Mouse (Mus musculus) MEL (cell line): ENCODE measurements at regions not wholly inside any gene's neighbourhood (a gene's known extent, or its start where the extent isn't known, plus 50 kb on each side); places are given as distances from the start of the nearest gene placed in this dataset.

Experiments
- DNase-seq: peaks from one replicate; pipeline ENCODE4 v3.0.0; 2011; ENCODE audit warnings: low read depth, low spot score
- H3K27ac ChIP-seq: 2 replicates; pipeline ENCODE4 v1.5.1; 2012; ENCODE audit warnings: low read depth, mild to moderate bottlenecking, control low read depth, low read length, moderate library complexity; ENCODE audit not compliant: control insufficient read depth
- H3K27me3 ChIP-seq, 2 experiments: fragments of 150-350 bp in 1 of 2; sonication (generic) in 1 of 2; 2 replicates each; pipeline ENCODE4 v1.6.1; 2012; ENCODE audit warnings: low read length in 2 of 2, mild to moderate bottlenecking in 2 of 2, improper control_type of control experiment in 1 of 2, moderate library complexity in 1 of 2; ENCODE audit not compliant: insufficient read depth in 2 of 2, control insufficient read depth in 1 of 2
- H3K36me3 ChIP-seq, 2 experiments: 2 replicates each; pipeline ENCODE4 v1.6.1; 2012 to 2014; ENCODE audit warnings: low read length in 2 of 2, improper control_type of control experiment in 1 of 2, inconsistent platforms in 1 of 2, mild to moderate bottlenecking in 1 of 2; ENCODE audit not compliant: insufficient read depth in 2 of 2, control insufficient read depth in 1 of 2
- H3K4me1 ChIP-seq, 2 experiments: fragments of 150-350 bp in 1 of 2; sonication (generic) in 1 of 2; 2 replicates each; pipeline ENCODE4 v1.6.1; 2012; ENCODE audit warnings: low read length in 2 of 2, improper control_type of control experiment in 1 of 2, mild to moderate bottlenecking in 1 of 2; ENCODE audit not compliant: insufficient read depth in 2 of 2, control insufficient read depth in 1 of 2
- H3K4me3 ChIP-seq, 2 experiments: fragments of 150-350 bp in 1 of 2; sonication (generic) in 1 of 2; 2 replicates each; pipeline ENCODE4 v1.5.1; 2012; ENCODE audit warnings: low read depth in 2 of 2, low read length in 2 of 2, mild to moderate bottlenecking in 2 of 2, moderate library complexity in 2 of 2, control low read depth in 1 of 2, improper control_type of control experiment in 1 of 2; ENCODE audit not compliant: control insufficient read depth in 1 of 2, insufficient read depth in 1 of 2
- H3K79me2 ChIP-seq: 2 replicates; pipeline ENCODE4 v1.6.1; 2012; ENCODE audit warnings: mild to moderate bottlenecking, low read length, moderate library complexity; ENCODE audit not compliant: control insufficient read depth, poor library complexity, insufficient read depth
- H3K9ac ChIP-seq: 2 replicates; pipeline ENCODE4 v1.6.1; 2012; ENCODE audit warnings: low read depth, mild to moderate bottlenecking, control low read depth, low read length, moderate library complexity; ENCODE audit not compliant: control insufficient read depth, poor library complexity, severe bottlenecking
- H3K9me3 ChIP-seq: fragments of 150-350 bp; sonication (generic); replicated peaks from 2 replicates; pipeline ENCODE4 v1.6.1; 2012; ENCODE audit warnings: mild to moderate bottlenecking, low read length, improper control_type of control experiment, moderate library complexity; ENCODE audit not compliant: insufficient read depth
- CHD1 ChIP-seq: IDR thresholded peaks from 2 replicates; pipeline ENCODE4 v1.6.1; 2012; ENCODE audit warnings: low read depth, mild to moderate bottlenecking, inconsistent platforms, low read length, improper control_type of control experiment
- CHD2 ChIP-seq: IDR thresholded peaks from 2 replicates; pipeline ENCODE4 v1.6.1; 2011; ENCODE audit warnings: low read length, improper control_type of control experiment
- E2F4 ChIP-seq: IDR thresholded peaks from 2 replicates; pipeline ENCODE4 v1.6.1; 2011; ENCODE audit warnings: low read depth, low read length, improper control_type of control experiment, borderline replicate concordance
- HCFC1 ChIP-seq: IDR thresholded peaks from 2 replicates; pipeline ENCODE4 v1.6.1; 2012; ENCODE audit warnings: low read depth, mild to moderate bottlenecking, inconsistent platforms, low read length, improper control_type of control experiment, moderate library complexity
- JUND ChIP-seq: IDR thresholded peaks from 2 replicates; pipeline ENCODE4 v1.6.1; 2011; ENCODE audit warnings: low read depth, mild to moderate bottlenecking, improper control_type of control experiment, low read length
- MAZ ChIP-seq: IDR thresholded peaks from 2 replicates; pipeline ENCODE4 v1.6.1; 2012; ENCODE audit warnings: low read depth, mild to moderate bottlenecking, inconsistent platforms, low read length, improper control_type of control experiment
- NRF1 ChIP-seq: IDR thresholded peaks from 2 replicates; pipeline ENCODE4 v1.6.1; 2014; ENCODE audit warnings: low read depth, mild to moderate bottlenecking, inconsistent platforms, low read length, improper control_type of control experiment, moderate library complexity; ENCODE audit not compliant: poor library complexity, insufficient read depth, severe bottlenecking
- POLR2A ChIP-seq, 2 experiments: IDR thresholded peaks; 2 replicates each; pipeline ENCODE4 v1.6.1; 2011 to 2012; ENCODE audit warnings: low read length in 2 of 2, mild to moderate bottlenecking in 2 of 2, control low read depth in 1 of 2, improper control_type of control experiment in 1 of 2, low read depth in 1 of 2, moderate library complexity in 1 of 2; ENCODE audit not compliant: control insufficient read depth in 1 of 2, insufficient read depth in 1 of 2, poor library complexity in 1 of 2
- POLR2AphosphoS2 ChIP-seq: IDR thresholded peaks from 2 replicates; pipeline ENCODE4 v1.6.1; 2011; ENCODE audit warnings: low read length, improper control_type of control experiment
- POLR2AphosphoS5 ChIP-seq: IDR thresholded peaks from 2 replicates; pipeline ENCODE4 v1.6.1; 2012; ENCODE audit warnings: low read depth, borderline replicate concordance, mild to moderate bottlenecking, inconsistent platforms, low read length, moderate library complexity, mixed read lengths
- RAD21 ChIP-seq: IDR thresholded peaks from 2 replicates; pipeline ENCODE4 v1.6.1; 2011; ENCODE audit warnings: mild to moderate bottlenecking, low read depth, low read length, improper control_type of control experiment
- SMC3 ChIP-seq: IDR thresholded peaks from 2 replicates; pipeline ENCODE4 v1.6.1; 2011; ENCODE audit warnings: low read depth, low read length, improper control_type of control experiment
- TAL1 ChIP-seq: IDR thresholded peaks from 2 replicates; pipeline ENCODE4 v1.6.1; 2012; ENCODE audit warnings: mild to moderate bottlenecking, inconsistent platforms, low read length, moderate library complexity, mixed read lengths
- UBTF ChIP-seq: IDR thresholded peaks from 2 replicates; pipeline ENCODE4 v1.6.1; 2012; ENCODE audit warnings: low read depth, mild to moderate bottlenecking, inconsistent platforms, low read length, improper control_type of control experiment, moderate library complexity, borderline replicate concordance; ENCODE audit not compliant: insufficient read depth
- ZKSCAN1 ChIP-seq: IDR thresholded peaks from 2 replicates; pipeline ENCODE4 v1.6.1; 2012; ENCODE audit warnings: low read depth, mild to moderate bottlenecking, inconsistent platforms, low read length, improper control_type of control experiment, moderate library complexity
- ZMIZ1 ChIP-seq: IDR thresholded peaks from 2 replicates; pipeline ENCODE4 v1.6.1; 2012; ENCODE audit warnings: low read depth, mild to moderate bottlenecking, inconsistent platforms, low read length, improper control_type of control experiment, moderate library complexity

DNA sequence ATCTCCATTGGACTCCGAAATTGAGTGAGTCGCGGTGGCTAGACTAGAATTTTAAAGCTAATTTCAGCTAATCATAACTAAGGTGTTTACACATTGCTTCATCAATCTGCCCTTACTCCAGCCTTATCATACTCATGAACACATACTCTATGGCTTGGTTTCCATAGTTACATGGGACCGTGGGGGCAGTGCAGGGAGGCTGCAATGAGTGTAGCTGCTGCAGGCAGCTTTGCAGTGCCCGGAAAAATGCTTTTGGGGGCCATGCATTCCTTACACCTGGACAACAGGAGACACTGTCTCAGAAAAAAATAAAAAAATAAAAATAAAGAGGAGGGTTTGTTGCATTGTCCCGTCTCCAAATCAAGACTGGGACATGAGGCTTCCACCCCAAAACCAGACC lies 126.3 kb downstream of the Tmem17 start:
- no peak for TF ChIP-seq JUND
- TF ChIP-seq TAL1, result no peak
- TF ChIP-seq POLR2AphosphoS2, result no peak
- TF ChIP-seq E2F4, result no peak
- TF ChIP-seq POLR2AphosphoS5, result no peak
- no peak for TF ChIP-seq UBTF
- no peaks in the 10 kb centered on the region; a peak in 1 of 4 replicates for H3K4me1 ChIP-seq
- no peaks in the 10 kb centered on the region for H3K27me3 ChIP-seq
- H3K9ac ChIP-seq, result no peak overlapping the region
- H3K27ac ChIP-seq, result no peak overlapping the region
- H3K9me3 ChIP-seq, result no peaks in the 10 kb centered on the region
- H3K36me3 ChIP-seq, result no peaks in the 10 kb centered on the region
- no peaks in the 10 kb centered on the region for H3K79me2 ChIP-seq
- DNase-seq, result no peak
- no peak overlapping the region for H3K4me3 ChIP-seq

GRCm38 (mm10) chr11:22638700-22639099 lies 126.8 kb downstream of the Tmem17 start:
- Histone ChIP-seq H3K9ac (no peak overlapping the region), H3K4me3 (no peak overlapping the region), H3K4me1 (no peaks in the 10 kb centered on the region; a peak in 1 of 4 replicates), H3K36me3 (no peaks in the 10 kb centered on the region), H3K27ac (no peak overlapping the region), H3K79me2 (no peaks in the 10 kb centered on the region), H3K27me3 (no peaks in the 10 kb centered on the region), H3K9me3 (no peaks in the 10 kb centered on the region)
- TF ChIP-seq POLR2AphosphoS5, result no peak
- no peak for TF ChIP-seq RAD21
- no peak for TF ChIP-seq HCFC1
- TF ChIP-seq ZMIZ1, result no peak
- no peak for DNase-seq

- Histone ChIP-seq H3K36me3 (no peaks in the 10 kb centered on the region), H3K79me2 (no peaks in the 10 kb centered on the region), H3K27ac (no peak overlapping the region), H3K4me3 (no peak overlapping the region), H3K4me1 (no peaks in the 10 kb centered on the region; a peak in 1 of 4 replicates), H3K9ac (no peak overlapping the region), H3K9me3 (no peaks in the 10 kb centered on the region), H3K27me3 (peaks cover 0 to 2% of the 10 kb centered on the region in 2 experiments; a peak in 1 of 4 replicates)
- TF ChIP-seq ZKSCAN1, result no peak
- no peak for TF ChIP-seq MAZ
- no peak for TF ChIP-seq NRF1
- no peak for TF ChIP-seq POLR2A (IDR thresholded peaks at IDR 0.05; ENCODE audit: control insufficient read depth in 1 of 2, insufficient read depth in 1 of 2, low read depth in 1 of 2, low read length in 2 of 2, poor library complexity in 1 of 2)
- no peak for TF ChIP-seq CHD1
- no peak for TF ChIP-seq TAL1
- no peak for TF ChIP-seq CHD2
- TF ChIP-seq POLR2AphosphoS5, result no peak
- TF ChIP-seq POLR2AphosphoS2, result no peak
- TF ChIP-seq SMC3, result no peak
- DNase-seq, result no peak
Observed at GRCm38 (mm10) chr11:22640371-22640990, 128.6 kb downstream of the Tmem17 start.
